Mouse (Mus musculus) spleen, postnatal 10 days (tissue): ENCODE data around the gene Myom3.

ENCODE experiments used
- DNase-seq, 2 experiments: peaks; one replicate each; pipeline ENCODE4 v3.0.0; 2021 to 2022; ENCODE audit warnings: low spot score in 2 of 2

Myom3 gene

GRCm38 (mm10) chr4:135804169-135804568, 44.7 kb downstream of the Myom3 start:
- no peak for DNase-seq

- no peak for DNase-seq
Measured at GRCm38 (mm10) chr4:135814896-135815295, 55.4 kb downstream of the Myom3 start.

GRCm38 (mm10) chr4:135816905-135817622, 57.5 kb downstream of the Myom3 start:
- DNase-seq = peak; percentile 61 to 77

- no peak for DNase-seq
Measured at GRCm38 (mm10) chr4:135818366-135818765, 58.9 kb downstream of the Myom3 start.

GRCm38 (mm10) chr4:135819826-135820526, 60.5 kb downstream of the Myom3 start:
- no peak for DNase-seq

- no peak for DNase-seq
Measured at GRCm38 (mm10) chr4:135821772-135822171, 62.3 kb downstream of the Myom3 start.

- DNase-seq = peak in 1 of 2 experiments; percentile 76
Measured at GRCm38 (mm10) chr4:135823298-135823697, 63.8 kb downstream of the Myom3 start.

GRCm38 (mm10) chr4:135824254-135824653, 64.7 kb downstream of the Myom3 start:
- DNase-seq = no peak

GRCm38 (mm10) chr4:135828491-135828890, 69.0 kb downstream of the Myom3 start:
- DNase-seq = no peak

- DNase-seq = no peak
Measured at GRCm38 (mm10) chr4:135832070-135832469, 72.6 kb downstream of the Myom3 start.

- no peak for DNase-seq
Measured at GRCm38 (mm10) chr4:135833301-135834123, 74.0 kb downstream of the Myom3 start.

GRCm38 (mm10) chr4:135834124-135834717, 74.7 kb downstream of the Myom3 start:
- DNase-seq = no peak

- no peak for DNase-seq
Measured at GRCm38 (mm10) chr4:135838925-135839292, 79.4 kb downstream of the Myom3 start.

- DNase-seq = no peak
Measured at GRCm38 (mm10) chr4:135839293-135840011, 79.9 kb downstream of the Myom3 start.

- DNase-seq = no peak
Measured at GRCm38 (mm10) chr4:135844400-135844799, 84.9 kb downstream of the Myom3 start.

- peak in 1 of 2 experiments; percentile 14 for DNase-seq
Measured at GRCm38 (mm10) chr4:135847581-135847980, 88.1 kb downstream of the Myom3 start.

- DNase-seq = peak; percentile 46 to 47
Measured at GRCm38 (mm10) chr4:135850411-135851095, 91.0 kb downstream of the Myom3 start.

GRCm38 (mm10) chr4:135851942-135852341, 92.4 kb downstream of the Myom3 start:
- peak; percentile 41 to 59 for DNase-seq

- DNase-seq = peak in 1 of 2 experiments; percentile 20
Measured at GRCm38 (mm10) chr4:135853987-135854546, 94.6 kb downstream of the Myom3 start.

- peak in 1 of 2 experiments; percentile 14 for DNase-seq
Measured at GRCm38 (mm10) chr4:135854630-135855029, 95.1 kb downstream of the Myom3 start.
